Mouse (Mus musculus) cerebellum, adult 11 months (tissue): ENCODE data around the gene Gm8165.
"Not testable (repeated sequence)": the region's sequence is repeated elsewhere in the genome, so short reads cannot be mapped to it uniquely, and the experiment has no call there.

ENCODE experiments used
- DNase-seq: peaks from one replicate; pipeline ENCODE4 v3.0.0; 2022

The Gm8165 gene

GRCm38 (mm10) chr14:43677099-43677498 is at the start of gene Gm8165:
TSS of gene Gm8165 (minus strand) at chr14:43677199.
- not testable (repeated sequence) for DNase-seq

GRCm38 (mm10) chr14:43697621-43698020 is 20.6 kb upstream of the Gm8165 start, which contains the start of gene Gm7324:
TSS of gene Gm7324 (plus strand) at chr14:43697828.
- not testable (repeated sequence) for DNase-seq
